Mouse (Mus musculus): Measurements from ENCODE around the gene Picalm. TPM values are rescaled to one million over a fixed set of nuclear protein-coding genes. Genes with fewer than 3 reads are reported as not detected.

Picalm gene
- total and polyA plus RNA-seq, 2 experiments: 29.7 to 127 TPM

GRCm38 (mm10) chr7:90258701-90259100, 128.7 kb downstream of the Picalm start:
- Histone ChIP-seq H3K36me3 (ENCODE audit: control insufficient read depth, insufficient read depth, low read length) (no peaks in the 10 kb centered on the region), H3K4me1 (ENCODE audit: control insufficient read depth, insufficient read depth, low read length) (no peaks in the 10 kb centered on the region), H3K4me3 (ENCODE audit: insufficient read depth, low read depth, low read length) (no peak overlapping the region), H3K27ac (replicated peaks; ENCODE audit: insufficient read depth, low read depth, low read length) (no peak overlapping the region), H3K79me2 (ENCODE audit: control insufficient read depth, insufficient read depth, low read length) (no peaks in the 10 kb centered on the region), H3K27me3 (ENCODE audit: control insufficient read depth, insufficient read depth, low read length) (no peaks in the 10 kb centered on the region), H3K9ac (ENCODE audit: low read depth, low read length) (no peak overlapping the region)
- TF ChIP-seq CTCF (IDR thresholded peaks at IDR 0.05; ENCODE audit: low read depth, low read length): no peak
- no peak for TF ChIP-seq POLR2A (IDR thresholded peaks at IDR 0.05; ENCODE audit: extremely low read depth, insufficient read depth, low read length)
- no peak for DNase-seq (ENCODE audit: extremely low read depth, low read depth, low spot score)
- 94% methylated on average over 2 of the region's 2 CpGs for WGBS

GRCm38 (mm10) chr7:90259899-90260298, 129.9 kb downstream of the Picalm start:
- no peaks in the 10 kb centered on the region for H3K4me1 ChIP-seq (ENCODE audit: control insufficient read depth, insufficient read depth, low read length)
- no peak overlapping the region for H3K27ac ChIP-seq (replicated peaks; ENCODE audit: insufficient read depth, low read depth, low read length)
- 71% methylated on average over 2 of the region's 2 CpGs for WGBS
- no peaks in the 10 kb centered on the region for H3K79me2 ChIP-seq (ENCODE audit: control insufficient read depth, insufficient read depth, low read length)
- no peaks in the 10 kb centered on the region for H3K36me3 ChIP-seq (ENCODE audit: control insufficient read depth, insufficient read depth, low read length)
- H3K27me3 ChIP-seq (ENCODE audit: control insufficient read depth, insufficient read depth, low read length): no peaks in the 10 kb centered on the region
- DNase-seq (ENCODE audit: extremely low read depth, low read depth, low spot score): no peak
- no peak overlapping the region for H3K4me3 ChIP-seq (ENCODE audit: insufficient read depth, low read depth, low read length)
- TF ChIP-seq POLR2A (IDR thresholded peaks at IDR 0.05; ENCODE audit: extremely low read depth, insufficient read depth, low read length): no peak
- no peak for TF ChIP-seq CTCF (IDR thresholded peaks at IDR 0.05; ENCODE audit: low read depth, low read length)
- H3K9ac ChIP-seq (ENCODE audit: low read depth, low read length): no peak overlapping the region

- Histone ChIP-seq H3K27ac (replicated peaks; ENCODE audit: insufficient read depth, low read depth, low read length) (no peak overlapping the region), H3K4me3 (ENCODE audit: insufficient read depth, low read depth, low read length) (no peak overlapping the region), H3K4me1 (ENCODE audit: control insufficient read depth, insufficient read depth, low read length) (no peaks in the 10 kb centered on the region; the same call in 1 of the 2 replicates), H3K9ac (ENCODE audit: low read depth, low read length) (no peak overlapping the region), H3K27me3 (ENCODE audit: control insufficient read depth, insufficient read depth, low read length) (no peaks in the 10 kb centered on the region; the same call in 1 of the 2 replicates), H3K79me2 (ENCODE audit: control insufficient read depth, insufficient read depth, low read length) (no peaks in the 10 kb centered on the region), H3K36me3 (ENCODE audit: control insufficient read depth, insufficient read depth, low read length) (no peaks in the 10 kb centered on the region)
- WGBS: 42% methylated on average over 7 of the region's 7 CpGs
- no peak for DNase-seq (ENCODE audit: extremely low read depth, low read depth, low spot score)
- TF ChIP-seq CTCF (IDR thresholded peaks at IDR 0.05; ENCODE audit: low read depth, low read length): no peak
- TF ChIP-seq POLR2A (IDR thresholded peaks at IDR 0.05; ENCODE audit: extremely low read depth, insufficient read depth, low read length): no peak
Observed at GRCm38 (mm10) chr7:90261902-90262599, 132.0 kb downstream of the Picalm start.

Other genes starting within 250 kb of the Picalm start
- not detected in 2 replicates for gene Ccdc81, start 226.6 kb upstream of the Picalm start, total RNA-seq (2014; rRNA removed)
- not detected in 2 replicates for gene Ccdc81, start 226.6 kb upstream of the Picalm start, polyA plus RNA-seq (2012; rRNA removed)
- gene Hikeshi, start 189.0 kb upstream of the Picalm start, total RNA-seq (2014; rRNA removed): 53.6 and 55.2 TPM in 2 replicates
- 44.1 and 45.0 TPM in 2 replicates for gene Hikeshi, start 189.0 kb upstream of the Picalm start, polyA plus RNA-seq (2012; rRNA removed)
- 30.7 and 43.5 TPM in 2 replicates for gene Eed, start 149.2 kb upstream of the Picalm start, total RNA-seq (2014; rRNA removed)
- 10.7 and 16.1 TPM in 2 replicates for gene Eed, start 149.2 kb upstream of the Picalm start, polyA plus RNA-seq (2012; rRNA removed)
- not detected in 2 replicates for gene Ccdc83, start 135.6 kb downstream of the Picalm start, total RNA-seq (2014; rRNA removed)
- gene Ccdc83, start 135.6 kb downstream of the Picalm start, polyA plus RNA-seq (2012; rRNA removed): not detected in 2 replicates
- gene Sytl2, start 172.0 kb downstream of the Picalm start, total RNA-seq (2014; rRNA removed): 0.74 and 1.3 TPM in 2 replicates
- gene Sytl2, start 172.0 kb downstream of the Picalm start, polyA plus RNA-seq (2012; rRNA removed): 0.47 and 0.53 TPM in 2 replicates

Measured in liver, adult 2 months (tissue).